Mouse (Mus musculus): ENCODE measurements around the gene Tubb2a. TPM values are rescaled to one million over a fixed set of nuclear protein-coding genes. Genes with fewer than 3 reads are reported as not detected.

Tubb2a gene
- polyA plus RNA-seq, 1 experiment from 2014 or later, result 268 TPM

Other genes with a start within 250 kb of the Tubb2a start
- not detected in 2 replicates for gene Serpinb6e, start 234.6 kb downstream of the Tubb2a start, polyA plus RNA-seq (2014; fragmentation: Nextera tagmentation; extraction: Ambion mirVana)
- gene Serpinb6c, start 172.3 kb downstream of the Tubb2a start, polyA plus RNA-seq (2014; fragmentation: Nextera tagmentation; extraction: Ambion mirVana), result 0.38 and 0.41 TPM in 2 replicates
- gene Nqo2, start 113.3 kb downstream of the Tubb2a start, polyA plus RNA-seq (2014; fragmentation: Nextera tagmentation; extraction: Ambion mirVana), result 20.0 and 22.0 TPM in 2 replicates
- gene Ripk1, start 75.6 kb downstream of the Tubb2a start, polyA plus RNA-seq (2014; fragmentation: Nextera tagmentation; extraction: Ambion mirVana), result 18.1 and 18.8 TPM in 2 replicates
- gene Serpinb6a, start 75.2 kb downstream of the Tubb2a start, polyA plus RNA-seq (2014; fragmentation: Nextera tagmentation; extraction: Ambion mirVana), result 83.5 and 86.4 TPM in 2 replicates
- gene Bphl, start 40.4 kb downstream of the Tubb2a start, polyA plus RNA-seq (2014; fragmentation: Nextera tagmentation; extraction: Ambion mirVana), result 47.2 and 52.6 TPM in 2 replicates
- 51.3 and 52.1 TPM in 2 replicates for gene Tubb2b, start 52.5 kb upstream of the Tubb2a start, polyA plus RNA-seq (2014; fragmentation: Nextera tagmentation; extraction: Ambion mirVana)
- 76.0 and 76.5 TPM in 2 replicates for gene Psmg4, start 85.0 kb upstream of the Tubb2a start, polyA plus RNA-seq (2014; fragmentation: Nextera tagmentation; extraction: Ambion mirVana)